Mouse (Mus musculus) embryonic fibroblast, embryonic 13.5 days (primary cell): Measurements from ENCODE around the gene Pacrg. TPM values are rescaled to one million over a fixed set of nuclear protein-coding genes. Genes with fewer than 3 reads are reported as not detected.
A peak's percentile ranks its signal among the peaks of the same experiment; 100 is the strongest.

Source experiments
- H3K27ac ChIP-seq: 2 replicates; pipeline ENCODE4 v1.5.1; 2012; ENCODE audit warnings: low read length, control low read depth, inconsistent platforms; ENCODE audit not compliant: insufficient read depth
- H3K4me1 ChIP-seq: 2 replicates; pipeline ENCODE4 v1.6.1; 2011; ENCODE audit warnings: low read length; ENCODE audit not compliant: control insufficient read depth, insufficient read depth
- H3K4me3 ChIP-seq: 2 replicates; pipeline ENCODE4 v1.5.1; 2011; ENCODE audit warnings: mild to moderate bottlenecking, control low read depth, low read length; ENCODE audit not compliant: insufficient read depth
- CTCF ChIP-seq: IDR thresholded peaks from 2 replicates; pipeline ENCODE4 v1.5.1; 2011; ENCODE audit warnings: mild to moderate bottlenecking, control low read depth, low read length, moderate library complexity, borderline replicate concordance; ENCODE audit not compliant: insufficient read depth
- POLR2A ChIP-seq: IDR thresholded peaks from 2 replicates; pipeline ENCODE4 v1.6.1; 2011; ENCODE audit warnings: low read depth, mild to moderate bottlenecking, control low read depth, low read length, moderate library complexity
- polyA plus RNA-seq: library from polyadenylated mRNA; stranded (reverse); fragments of >200 nt; gene quantifications from 2 replicates; pipeline ENCODE4 v1.2.4, GENCODE M21; 2011; ENCODE audit warnings: low read depth; ENCODE audit not compliant: missing spikeins, insufficient read length

The Pacrg gene
- polyA plus RNA-seq, 1 experiment, result 0.58 TPM

- TF ChIP-seq POLR2A, result no peak
- peak; percentile 41; the same call in 1 of the 2 replicates for TF ChIP-seq CTCF
- H3K27ac ChIP-seq, result no peak overlapping the region
- H3K4me1 ChIP-seq, result no peaks in the 10 kb centered on the region
- no peak overlapping the region for H3K4me3 ChIP-seq
Observed at GRCm38 (mm10) chr17:10531024-10531423, 309.1 kb downstream of the Pacrg start.

- H3K4me3 ChIP-seq, result no peak overlapping the region
- H3K27ac ChIP-seq, result no peak overlapping the region
- no peak for TF ChIP-seq POLR2A
- TF ChIP-seq CTCF, result no peak
- H3K4me1 ChIP-seq, result no peaks in the 10 kb centered on the region
Observed at GRCm38 (mm10) chr17:10529329-10529955, 310.7 kb downstream of the Pacrg start.

GRCm38 (mm10) chr17:10521282-10521681, 318.8 kb downstream of the Pacrg start:
- Histone ChIP-seq H3K27ac (no peak overlapping the region), H3K4me1 (no peaks in the 10 kb centered on the region), H3K4me3 (no peak overlapping the region)
- TF ChIP-seq CTCF, result no peak
- no peak for TF ChIP-seq POLR2A

GRCm38 (mm10) chr17:10519506-10520155, 320.5 kb downstream of the Pacrg start:
- H3K27ac ChIP-seq, result no peak overlapping the region
- TF ChIP-seq POLR2A (no peak), CTCF (no peak)
- H3K4me1 ChIP-seq, result no peaks in the 10 kb centered on the region
- no peak overlapping the region for H3K4me3 ChIP-seq

- H3K4me1 ChIP-seq, result no peaks in the 10 kb centered on the region
- no peak overlapping the region for H3K27ac ChIP-seq
- no peak for TF ChIP-seq POLR2A
- no peak for TF ChIP-seq CTCF
- H3K4me3 ChIP-seq, result no peak overlapping the region
Observed at GRCm38 (mm10) chr17:10514812-10515211, 325.3 kb downstream of the Pacrg start.

- H3K4me3 ChIP-seq, result no peak overlapping the region
- no peaks in the 10 kb centered on the region for H3K4me1 ChIP-seq
- TF ChIP-seq POLR2A, result no peak
- no peak overlapping the region for H3K27ac ChIP-seq
Observed at GRCm38 (mm10) chr17:10510913-10511759, 329.0 kb downstream of the Pacrg start.

- TF ChIP-seq CTCF (no peak), POLR2A (no peak)
- no peak overlapping the region for H3K4me3 ChIP-seq
- no peak overlapping the region for H3K27ac ChIP-seq
- H3K4me1 ChIP-seq, result no peaks in the 10 kb centered on the region
Observed at GRCm38 (mm10) chr17:10510467-10510866, 329.6 kb downstream of the Pacrg start.

- Histone ChIP-seq H3K4me1 (no peaks in the 10 kb centered on the region), H3K4me3 (no peak overlapping the region), H3K27ac (no peak overlapping the region)
- TF ChIP-seq POLR2A (no peak), CTCF (no peak)
Observed at GRCm38 (mm10) chr17:10508088-10508487, 332.0 kb downstream of the Pacrg start.

GRCm38 (mm10) chr17:10507466-10507865, 332.6 kb downstream of the Pacrg start:
- TF ChIP-seq CTCF (no peak), POLR2A (no peak)
- H3K4me3 ChIP-seq, result no peak overlapping the region
- H3K4me1 ChIP-seq, result no peaks in the 10 kb centered on the region
- H3K27ac ChIP-seq, result no peak overlapping the region

GRCm38 (mm10) chr17:10506896-10507295, 333.2 kb downstream of the Pacrg start:
- no peak overlapping the region for H3K27ac ChIP-seq
- no peaks in the 10 kb centered on the region for H3K4me1 ChIP-seq
- no peak overlapping the region for H3K4me3 ChIP-seq
- TF ChIP-seq POLR2A (no peak), CTCF (no peak)
